Mouse (Mus musculus): ENCODE results near the gene Gga1. TPM values are rescaled to one million over a fixed set of nuclear protein-coding genes. Genes with fewer than 3 reads are reported as not detected.

Gene Gga1
- polyA plus RNA-seq, 1 experiment from 2014 or later = 25.7 TPM

- ATAC-seq (ENCODE audit: low FRiP score) (no peak), DNase-seq (ENCODE audit: low spot score, missing footprints) (no peak)
- Histone ChIP-seq H3K4me1 (ENCODE audit: control insufficient read depth, insufficient read depth, low read length) (peaks cover 28% of the 10 kb centered on the region), H3K4me3 (ENCODE audit: low read depth, low read length) (no peak overlapping the region), H3K27me3 (ENCODE audit: control insufficient read depth, insufficient read depth, low read length) (no peaks in the 10 kb centered on the region), H3K27ac (ENCODE audit: low read depth, low read length) (no peak overlapping the region), H3K36me3 (ENCODE audit: control insufficient read depth, insufficient read depth, low read length) (no peaks in the 10 kb centered on the region), H3K4me2 (no peak overlapping the region), H3K9ac (ENCODE audit: low read length) (no peak overlapping the region), H3K9me3 (ENCODE audit: control insufficient read depth, low read length) (no peaks in the 10 kb centered on the region)
- 61% methylated on average over 9 of the region's 10 CpGs for WGBS
Measured at GRCm38 (mm10) chr15:78834233-78835005, 42.6 kb upstream of the Gga1 start.

- whole genome bisulfite sequencing = 12% methylated on average over 12 of the region's 12 CpGs
- Histone ChIP-seq H3K9ac (ENCODE audit: low read length) (peak overlapping the region; percentile 20), H3K9me3 (ENCODE audit: control insufficient read depth, low read length) (no peaks in the 10 kb centered on the region), H3K4me3 (ENCODE audit: low read depth, low read length) (no peak overlapping the region), H3K4me2 (no peak overlapping the region), H3K27me3 (ENCODE audit: control insufficient read depth, insufficient read depth, low read length) (peaks cover 3% of the 10 kb centered on the region; the same call in 1 of the 2 replicates), H3K4me1 (ENCODE audit: control insufficient read depth, insufficient read depth, low read length) (peaks cover 36% of the 10 kb centered on the region), H3K36me3 (ENCODE audit: control insufficient read depth, insufficient read depth, low read length) (no peaks in the 10 kb centered on the region), H3K27ac (ENCODE audit: low read depth, low read length) (peak overlapping the region; percentile 25; the same call in 1 of the 2 replicates)
- DNase-seq (ENCODE audit: low spot score, missing footprints) (peak; percentile 91), ATAC-seq (ENCODE audit: low FRiP score) (no peak)
Measured at GRCm38 (mm10) chr15:78835200-78836085, 41.5 kb upstream of the Gga1 start.

- no peak for DNase-seq (ENCODE audit: low spot score, missing footprints)
- H3K4me3 ChIP-seq (ENCODE audit: low read depth, low read length) = no peak overlapping the region
- ATAC-seq (ENCODE audit: low FRiP score) = no peak
- peaks cover 7% of the 10 kb centered on the region; the same call in 1 of the 2 replicates for H3K27me3 ChIP-seq (ENCODE audit: control insufficient read depth, insufficient read depth, low read length)
- H3K9ac ChIP-seq (ENCODE audit: low read length) = no peak overlapping the region
- H3K36me3 ChIP-seq (ENCODE audit: control insufficient read depth, insufficient read depth, low read length) = no peaks in the 10 kb centered on the region
- peak overlapping the region; percentile 3; the same call in 1 of the 2 replicates for H3K27ac ChIP-seq (ENCODE audit: low read depth, low read length)
- H3K4me1 ChIP-seq (ENCODE audit: control insufficient read depth, insufficient read depth, low read length) = peaks cover 36% of the 10 kb centered on the region
- 42% methylated on average over 8 of the region's 8 CpGs for WGBS
- no peak overlapping the region for H3K4me2 ChIP-seq
- no peaks in the 10 kb centered on the region for H3K9me3 ChIP-seq (ENCODE audit: control insufficient read depth, low read length)
Measured at GRCm38 (mm10) chr15:78836086-78836621, 40.8 kb upstream of the Gga1 start.

GRCm38 (mm10) chr15:78839744-78840143, 37.2 kb upstream of the Gga1 start:
- Histone ChIP-seq H3K9me3 (ENCODE audit: control insufficient read depth, low read length) (no peaks in the 10 kb centered on the region), H3K4me3 (ENCODE audit: low read depth, low read length) (no peak overlapping the region), H3K4me2 (no peak overlapping the region), H3K4me1 (ENCODE audit: control insufficient read depth, insufficient read depth, low read length) (peaks cover 33% of the 10 kb centered on the region), H3K9ac (ENCODE audit: low read length) (0 out of 2 replicates have a peak overlapping the region, but pooled peaks have one; percentile 38), H3K27me3 (ENCODE audit: control insufficient read depth, insufficient read depth, low read length) (peaks cover 31% of the 10 kb centered on the region), H3K27ac (ENCODE audit: low read depth, low read length) (no peak overlapping the region), H3K36me3 (ENCODE audit: control insufficient read depth, insufficient read depth, low read length) (no peaks in the 10 kb centered on the region)
- no peak for DNase-seq (ENCODE audit: low spot score, missing footprints)
- no peak for ATAC-seq (ENCODE audit: low FRiP score)
- 2% methylated on average over 2 of the region's 2 CpGs for WGBS

- 58% methylated on average over 3 of the region's 3 CpGs for WGBS
- Histone ChIP-seq H3K4me3 (ENCODE audit: low read depth, low read length) (no peak overlapping the region), H3K27me3 (ENCODE audit: control insufficient read depth, insufficient read depth, low read length) (peaks cover 31% of the 10 kb centered on the region), H3K4me1 (ENCODE audit: control insufficient read depth, insufficient read depth, low read length) (peaks cover 31% of the 10 kb centered on the region), H3K9ac (ENCODE audit: low read length) (no peak overlapping the region), H3K27ac (ENCODE audit: low read depth, low read length) (no peak overlapping the region), H3K9me3 (ENCODE audit: control insufficient read depth, low read length) (no peaks in the 10 kb centered on the region), H3K4me2 (no peak overlapping the region), H3K36me3 (ENCODE audit: control insufficient read depth, insufficient read depth, low read length) (no peaks in the 10 kb centered on the region)
- ATAC-seq (ENCODE audit: low FRiP score) (no peak), DNase-seq (ENCODE audit: low spot score, missing footprints) (no peak)
Measured at GRCm38 (mm10) chr15:78840241-78840640, 36.7 kb upstream of the Gga1 start.

- no peak for ATAC-seq (ENCODE audit: low FRiP score)
- Histone ChIP-seq H3K9me3 (ENCODE audit: control insufficient read depth, low read length) (no peaks in the 10 kb centered on the region), H3K27ac (ENCODE audit: low read depth, low read length) (no peak overlapping the region), H3K27me3 (ENCODE audit: control insufficient read depth, insufficient read depth, low read length) (peaks cover 31% of the 10 kb centered on the region), H3K4me1 (ENCODE audit: control insufficient read depth, insufficient read depth, low read length) (peaks cover 26% of the 10 kb centered on the region), H3K36me3 (ENCODE audit: control insufficient read depth, insufficient read depth, low read length) (no peaks in the 10 kb centered on the region), H3K4me3 (ENCODE audit: low read depth, low read length) (no peak overlapping the region), H3K4me2 (no peak overlapping the region), H3K9ac (ENCODE audit: low read length) (no peak overlapping the region)
- WGBS = 53% methylated on average over 11 of the region's 11 CpGs
- DNase-seq (ENCODE audit: low spot score, missing footprints) = no peak
Measured at GRCm38 (mm10) chr15:78840751-78841150, 36.2 kb upstream of the Gga1 start.

GRCm38 (mm10) chr15:78841161-78841790, 35.7 kb upstream of the Gga1 start:
- 32% methylated on average over 6 of the region's 6 CpGs for WGBS
- Histone ChIP-seq H3K4me3 (ENCODE audit: low read depth, low read length) (no peak overlapping the region), H3K4me2 (no peak overlapping the region), H3K36me3 (ENCODE audit: control insufficient read depth, insufficient read depth, low read length) (no peaks in the 10 kb centered on the region), H3K9ac (ENCODE audit: low read length) (no peak overlapping the region), H3K4me1 (ENCODE audit: control insufficient read depth, insufficient read depth, low read length) (peaks cover 21% of the 10 kb centered on the region), H3K9me3 (ENCODE audit: control insufficient read depth, low read length) (no peaks in the 10 kb centered on the region), H3K27me3 (ENCODE audit: control insufficient read depth, insufficient read depth, low read length) (peaks cover 31% of the 10 kb centered on the region), H3K27ac (ENCODE audit: low read depth, low read length) (no peak overlapping the region)
- DNase-seq (ENCODE audit: low spot score, missing footprints) (no peak), ATAC-seq (ENCODE audit: low FRiP score) (no peak)

- peak; percentile 47; the same call in 1 of the 2 replicates for ATAC-seq (ENCODE audit: low FRiP score)
- peak within 1 kb of the TSS; percentile 20; the same call in 1 of the 2 replicates for H3K27ac ChIP-seq (ENCODE audit: low read depth, low read length)
Measured at GRCm38 (mm10) chr15:78842371-78843163, 34.4 kb upstream of the Gga1 start, which contains the start of gene Cdc42ep1. Gene Cdc42ep1, plus strand, starts transcription at chr15:78842624.

More at GRCm38 (mm10) chr15:78842371-78843163, 34.4 kb upstream of the Gga1 start, which contains the start of gene Cdc42ep1:
- Histone ChIP-seq H3K27me3 (ENCODE audit: control insufficient read depth, insufficient read depth, low read length) (peaks cover 31% of the 10 kb centered on the region), H3K4me2 (peak within 1 kb of the TSS; percentile 85), H3K4me1 (ENCODE audit: control insufficient read depth, insufficient read depth, low read length) (peaks cover 21% of the 10 kb centered on the region), H3K4me3 (ENCODE audit: low read depth, low read length) (peak within 1 kb of the TSS; percentile 44), H3K9me3 (ENCODE audit: control insufficient read depth, low read length) (no peaks in the 10 kb centered on the region), H3K36me3 (ENCODE audit: control insufficient read depth, insufficient read depth, low read length) (no peaks in the 10 kb centered on the region), H3K9ac (ENCODE audit: low read length) (peak within 1 kb of the TSS; percentile 66)
- 0% methylated on average over 66 of the region's 86 CpGs for WGBS
- peak; percentile 96 for DNase-seq (ENCODE audit: low spot score, missing footprints)

Data from midbrain, embryonic 11.5 days (tissue).